Mouse (Mus musculus) midbrain, embryonic 16.5 days (tissue): Measurements from ENCODE around the gene Rab4b. TPM values are rescaled to one million over a fixed set of nuclear protein-coding genes. Genes with fewer than 3 reads are reported as not detected.

ENCODE experiments used
- ATAC-seq: fragments of 200-750 bp; cut with Nextera tagmentation; 2 replicates; pipeline ENCODE4 v1.8.0; 2017; ENCODE audit warnings: moderate TSS enrichment
- H3K27ac ChIP-seq: fragments of 300-500 bp; sonication (generic); 2 replicates; pipeline ENCODE4 v1.5.1; 2014; ENCODE audit warnings: mild to moderate bottlenecking, low read length, mixed read lengths
- H3K27me3 ChIP-seq: fragments of 300-500 bp; sonication (generic); 2 replicates; pipeline ENCODE4 v1.6.1; 2014; ENCODE audit warnings: low read depth, low read length, mixed read lengths; ENCODE audit not compliant: control insufficient read depth, insufficient read depth
- H3K36me3 ChIP-seq: fragments of 300-500 bp; sonication (generic); 2 replicates; pipeline ENCODE4 v1.6.1; 2014; ENCODE audit warnings: mild to moderate bottlenecking, low read length, moderate library complexity, mixed read lengths; ENCODE audit not compliant: control insufficient read depth, insufficient read depth
- H3K4me1 ChIP-seq: fragments of 300-500 bp; sonication (generic); 2 replicates; pipeline ENCODE4 v1.6.1; 2014; ENCODE audit warnings: mild to moderate bottlenecking, low read length, mixed read lengths; ENCODE audit not compliant: control insufficient read depth, insufficient read depth
- H3K4me2 ChIP-seq: fragments of 300-500 bp; sonication (generic); 2 replicates; pipeline ENCODE4 v1.6.1; 2014; ENCODE audit warnings: mild to moderate bottlenecking, low read length, mixed read lengths
- H3K4me3 ChIP-seq: fragments of 300-500 bp; sonication (generic); 2 replicates; pipeline ENCODE4 v1.5.1; 2014; ENCODE audit warnings: low read depth, mild to moderate bottlenecking, low read length, moderate library complexity, mixed read lengths
- H3K9ac ChIP-seq: fragments of 300-500 bp; sonication (generic); 2 replicates; pipeline ENCODE4 v1.6.1; 2014; ENCODE audit warnings: low read depth, low read length, mixed read lengths
- H3K9me3 ChIP-seq: fragments of 300-500 bp; sonication (generic); replicated peaks from 2 replicates; pipeline ENCODE4 v1.6.1; 2014; ENCODE audit warnings: mild to moderate bottlenecking, low read length, mixed read lengths; ENCODE audit not compliant: control insufficient read depth, poor library complexity, severe bottlenecking
- WGBS: fragments of 180-500 bp; shearing (Covaris S2); extraction: QIAGEN DNeasy Blood & Tissue Kit; methylation state at CpG from one replicate; pipeline ENCODE4 v1.1.7; 2014; 5-methylcytosine and 5-hydroxymethylcytosine counted together
- polyA plus RNA-seq: library from polyadenylated mRNA; unstranded; fragments of >200 nt; fragmentation: Nextera tagmentation; extraction: Ambion mirVana; gene quantifications from 2 replicates; pipeline ENCODE4 v1.2.1, GENCODE M21; 2015

The Rab4b gene
- polyA plus RNA-seq, 1 experiment from 2014 or later, result 104 TPM

DNA sequence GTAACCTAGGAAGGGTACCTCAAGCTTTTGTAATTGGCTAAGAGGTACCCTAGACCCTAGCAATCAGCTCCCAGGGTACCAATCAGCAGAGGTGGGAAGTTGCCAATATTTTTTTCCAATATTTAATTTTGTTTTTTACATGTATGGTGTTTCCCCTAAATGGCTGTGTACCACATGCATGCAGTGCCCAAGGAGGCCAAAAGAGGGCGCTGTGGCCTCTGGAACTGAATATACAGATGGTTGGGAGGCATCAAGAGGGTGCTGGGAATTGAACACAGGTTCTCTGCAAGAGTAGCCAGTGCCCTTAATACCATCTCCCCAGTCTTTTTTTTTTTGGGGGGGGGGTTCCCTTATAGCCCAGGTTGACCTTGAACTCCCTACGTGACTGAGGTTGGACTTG is 47.3 kb downstream of the Rab4b start:
- Histone ChIP-seq H3K4me2 (no peak overlapping the region), H3K9me3 (no peaks in the 10 kb centered on the region), H3K9ac (no peak overlapping the region), H3K27ac (no peak overlapping the region), H3K36me3 (no peaks in the 10 kb centered on the region), H3K4me3 (no peak overlapping the region), H3K4me1 (no peaks in the 10 kb centered on the region), H3K27me3 (no peaks in the 10 kb centered on the region)
- WGBS, result 64% methylated on average over 2 of the region's 2 CpGs
- ATAC-seq, result no peak

DNA sequence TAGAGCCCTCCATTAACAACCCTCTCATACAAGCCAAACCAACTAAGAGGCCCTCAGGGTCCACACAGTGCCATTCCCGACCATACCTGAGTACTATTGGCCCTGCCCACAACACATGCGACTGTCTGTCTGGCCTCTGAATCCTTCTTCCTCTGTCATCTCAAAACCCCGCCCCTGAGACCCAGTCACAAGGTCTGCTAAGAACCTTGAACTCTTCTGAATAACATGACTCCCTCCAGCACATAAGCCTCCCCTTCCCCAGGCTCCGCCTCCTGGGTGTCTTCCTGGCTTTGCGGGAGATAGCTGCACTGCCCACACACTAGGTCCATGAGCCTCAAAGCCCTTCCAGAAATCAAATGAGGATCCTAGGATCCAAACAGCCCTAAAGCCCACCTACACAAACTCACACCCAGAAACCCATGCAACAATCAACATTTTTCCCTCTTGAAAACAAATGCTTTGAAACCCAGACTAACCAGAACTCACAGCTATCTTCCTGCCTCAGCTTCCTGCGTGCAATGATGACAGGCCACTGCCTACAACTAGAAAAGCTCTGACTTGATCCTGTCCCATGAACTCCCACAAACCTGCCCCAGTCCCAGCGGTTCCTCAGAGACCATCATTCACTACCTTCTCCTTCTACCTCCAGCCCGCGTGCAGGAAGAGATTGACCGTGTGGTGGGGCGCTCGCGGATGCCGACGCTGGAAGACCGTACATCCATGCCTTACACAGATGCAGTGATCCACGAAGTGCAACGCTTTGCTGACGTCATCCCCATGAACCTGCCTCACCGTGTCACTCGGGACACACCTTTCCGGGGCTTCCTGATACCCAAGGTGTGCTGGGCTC is 48.0 kb downstream of the Rab4b start:
- ATAC-seq, result no peak
- no peak overlapping the region for H3K9ac ChIP-seq
- no peak overlapping the region for H3K27ac ChIP-seq
- no peaks in the 10 kb centered on the region for H3K9me3 ChIP-seq
- H3K4me2 ChIP-seq, result no peak overlapping the region
- no peaks in the 10 kb centered on the region for H3K36me3 ChIP-seq
- no peaks in the 10 kb centered on the region for H3K4me1 ChIP-seq
- no peaks in the 10 kb centered on the region for H3K27me3 ChIP-seq
- WGBS, result 89% methylated on average over 22 of the region's 22 CpGs
- no peak overlapping the region for H3K4me3 ChIP-seq

DNA sequence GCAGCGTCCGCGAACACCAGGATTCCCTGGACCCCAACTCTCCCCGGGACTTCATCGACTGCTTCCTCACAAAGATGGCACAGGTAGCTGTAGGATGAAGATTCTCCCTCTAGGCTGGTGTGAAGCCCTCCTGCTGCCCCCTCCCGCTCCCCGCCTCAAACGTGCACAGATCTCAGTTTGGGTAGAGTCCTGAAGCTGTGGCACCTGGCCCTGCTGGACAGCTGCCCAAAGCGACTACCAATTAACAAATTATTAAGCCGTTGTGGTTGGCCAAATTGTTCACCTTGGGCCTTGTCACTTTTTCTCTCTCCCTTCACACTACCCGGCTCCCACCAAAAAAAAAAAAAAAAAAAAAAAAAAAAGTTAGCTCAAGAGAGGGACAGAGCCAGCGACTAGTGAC is 48.9 kb downstream of the Rab4b start:
- Histone ChIP-seq H3K4me1 (no peaks in the 10 kb centered on the region), H3K27me3 (no peaks in the 10 kb centered on the region), H3K4me2 (no peak overlapping the region), H3K9ac (no peak overlapping the region), H3K9me3 (no peaks in the 10 kb centered on the region), H3K4me3 (no peak overlapping the region), H3K27ac (no peak overlapping the region), H3K36me3 (no peaks in the 10 kb centered on the region)
- ATAC-seq, result no peak
- 89% methylated on average over 12 of the region's 12 CpGs for WGBS

DNA sequence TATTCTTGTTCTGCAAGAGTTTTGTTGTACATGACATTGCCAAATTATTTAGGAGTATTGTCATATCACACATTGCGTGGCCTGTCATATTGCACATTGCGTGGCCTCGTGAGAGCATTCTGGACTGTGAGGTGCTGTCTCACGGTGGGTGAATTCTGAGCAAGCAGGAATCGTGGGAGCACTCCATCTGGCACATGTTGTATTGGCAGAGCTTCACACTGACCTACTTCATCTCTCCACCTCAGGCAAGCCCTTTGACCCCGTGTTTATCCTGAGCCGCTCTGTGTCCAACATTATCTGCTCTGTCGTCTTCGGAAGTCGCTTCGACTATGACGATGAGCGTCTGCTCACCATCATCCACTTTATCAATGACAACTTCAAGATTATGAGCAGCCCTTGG is 49.8 kb downstream of the Rab4b start:
- no peak for ATAC-seq
- 91% methylated on average over 13 of the region's 13 CpGs for WGBS
- H3K36me3 ChIP-seq, result no peaks in the 10 kb centered on the region

DNA sequence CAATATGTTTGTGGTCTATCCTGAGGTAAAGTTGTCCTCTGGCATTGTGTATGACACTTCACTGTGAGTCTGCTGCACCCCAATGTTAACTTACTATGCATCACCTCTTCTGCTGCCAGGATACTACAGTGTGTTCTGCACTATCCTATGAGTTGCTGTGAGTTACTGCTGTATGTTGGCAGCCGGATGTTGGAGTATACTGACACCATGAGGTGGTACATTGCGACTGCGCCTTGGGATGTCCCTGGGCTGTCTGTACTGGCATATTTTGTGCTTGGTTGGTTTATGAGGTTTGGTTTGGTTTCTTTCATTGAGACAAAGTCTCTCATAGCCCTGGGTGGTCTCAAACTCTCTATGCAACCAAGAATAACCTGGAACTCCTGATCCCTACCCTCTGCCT is 50.5 kb downstream of the Rab4b start:
- H3K9ac ChIP-seq, result no peak overlapping the region
- ATAC-seq, result 0 out of 2 replicates have a peak, but pooled peaks have one; percentile 32

More for the DNA sequence above, 49.8 kb downstream of the Rab4b start:
- Histone ChIP-seq H3K9ac (no peak overlapping the region), H3K27me3 (no peaks in the 10 kb centered on the region), H3K4me1 (no peaks in the 10 kb centered on the region), H3K4me3 (no peak overlapping the region), H3K9me3 (no peaks in the 10 kb centered on the region), H3K27ac (no peak overlapping the region), H3K4me2 (no peak overlapping the region)

DNA sequence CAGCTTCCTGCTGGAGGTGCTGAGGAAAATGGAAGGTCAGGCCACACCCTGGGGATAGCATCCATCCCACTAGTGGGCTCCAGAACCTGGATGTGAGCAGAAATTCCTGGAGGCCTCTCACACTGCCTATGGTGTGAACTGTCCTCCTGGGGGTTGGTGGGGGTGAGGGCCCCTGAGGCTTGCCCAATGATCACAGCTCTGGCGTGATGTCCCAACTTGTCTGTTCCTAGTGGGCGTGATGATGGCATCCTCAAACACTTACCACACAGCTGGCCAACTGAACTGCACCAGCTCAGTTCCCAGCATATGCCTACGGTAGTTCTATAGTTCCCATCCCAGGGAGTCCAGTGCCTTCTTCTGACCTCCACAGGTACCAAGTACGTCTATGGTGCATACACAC is 53.7 kb downstream of the Rab4b start:
- no peak overlapping the region for H3K4me3 ChIP-seq
- ATAC-seq, result no peak
- H3K27ac ChIP-seq, result no peak overlapping the region
- H3K27me3 ChIP-seq, result no peaks in the 10 kb centered on the region
- 88% methylated on average over 4 of the region's 4 CpGs for WGBS
- no peaks in the 10 kb centered on the region for H3K36me3 ChIP-seq
- H3K4me2 ChIP-seq, result no peak overlapping the region
- no peaks in the 10 kb centered on the region for H3K4me1 ChIP-seq
- H3K9ac ChIP-seq, result no peak overlapping the region
- H3K9me3 ChIP-seq, result no peaks in the 10 kb centered on the region

More for the DNA sequence above, 50.5 kb downstream of the Rab4b start:
- Histone ChIP-seq H3K27ac (no peak overlapping the region), H3K4me3 (no peak overlapping the region), H3K9me3 (no peaks in the 10 kb centered on the region), H3K4me2 (no peak overlapping the region), H3K4me1 (no peaks in the 10 kb centered on the region), H3K36me3 (no peaks in the 10 kb centered on the region), H3K27me3 (no peaks in the 10 kb centered on the region)
- WGBS, result 46% methylated on average over 3 of the region's 3 CpGs

DNA sequence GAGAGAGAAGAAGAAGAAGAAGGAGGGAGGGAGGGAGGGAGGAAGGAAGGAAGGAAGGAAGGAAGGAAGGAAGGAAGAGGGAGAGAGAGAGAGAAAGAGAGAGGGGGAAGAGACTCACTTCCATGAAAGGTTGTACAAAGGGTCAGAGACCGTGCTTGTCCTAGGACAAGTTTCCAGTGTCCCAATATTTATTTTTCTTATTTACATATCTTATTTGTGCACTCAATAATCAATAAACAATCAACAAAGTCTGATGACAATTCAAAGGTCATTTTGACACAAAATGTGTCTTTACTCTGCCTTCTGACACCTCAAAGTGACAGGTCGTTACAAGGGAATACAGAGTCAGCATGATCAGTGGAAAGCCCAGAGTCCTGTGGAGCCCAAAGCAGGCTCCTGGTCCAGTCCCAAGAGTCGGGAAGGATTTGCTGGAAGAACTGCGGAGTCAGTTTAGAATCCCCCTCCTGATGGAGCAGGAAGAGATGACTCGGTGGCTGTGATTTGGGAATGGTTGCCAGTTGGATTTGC is 54.3 kb downstream of the Rab4b start:
- no peak overlapping the region for H3K27ac ChIP-seq
- WGBS, result 80% methylated on average over 5 of the region's 5 CpGs
- H3K9ac ChIP-seq, result no peak overlapping the region
- H3K27me3 ChIP-seq, result no peaks in the 10 kb centered on the region
- no peak overlapping the region for H3K4me3 ChIP-seq
- no peaks in the 10 kb centered on the region for H3K36me3 ChIP-seq
- no peaks in the 10 kb centered on the region for H3K4me1 ChIP-seq
- ATAC-seq, result no peak
- H3K4me2 ChIP-seq, result no peak overlapping the region
- no peaks in the 10 kb centered on the region for H3K9me3 ChIP-seq

DNA sequence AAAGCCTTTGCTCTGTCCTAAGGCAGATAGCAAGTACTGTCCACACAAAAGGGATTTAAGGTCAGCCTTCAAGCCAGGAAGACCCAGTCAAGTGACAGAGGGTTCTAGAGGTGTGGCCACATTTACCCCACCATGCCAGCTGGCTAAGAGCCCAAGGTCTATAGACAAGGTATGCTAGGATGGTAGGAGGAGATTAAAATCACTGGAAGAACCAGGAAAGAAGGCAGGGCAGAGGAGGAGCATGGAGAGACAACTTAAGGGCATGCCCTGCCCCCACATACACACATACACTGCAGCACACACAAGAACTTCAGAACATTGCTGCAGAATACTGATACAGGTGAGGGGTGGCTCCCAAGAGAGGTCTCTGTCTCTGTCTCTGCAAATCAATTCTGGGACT is 59.0 kb downstream of the Rab4b start, which contains the start of gene Cyp2f2:
Gene Cyp2f2 (plus strand): TSS at position 234 of the 400 bp plus-strand sequence.
- Histone ChIP-seq H3K4me1 (no peaks in the 10 kb centered on the region), H3K9ac (no peak within 1 kb of the TSS), H3K36me3 (no peaks in the 10 kb centered on the region), H3K9me3 (no peaks in the 10 kb centered on the region), H3K27me3 (no peaks in the 10 kb centered on the region), H3K4me2 (no peak within 1 kb of the TSS), H3K27ac (no peak within 1 kb of the TSS), H3K4me3 (no peak within 1 kb of the TSS)
- no peak for ATAC-seq
